Mouse (Mus musculus): ENCODE results near the gene Olfr791.

Gene Olfr791

DNA sequence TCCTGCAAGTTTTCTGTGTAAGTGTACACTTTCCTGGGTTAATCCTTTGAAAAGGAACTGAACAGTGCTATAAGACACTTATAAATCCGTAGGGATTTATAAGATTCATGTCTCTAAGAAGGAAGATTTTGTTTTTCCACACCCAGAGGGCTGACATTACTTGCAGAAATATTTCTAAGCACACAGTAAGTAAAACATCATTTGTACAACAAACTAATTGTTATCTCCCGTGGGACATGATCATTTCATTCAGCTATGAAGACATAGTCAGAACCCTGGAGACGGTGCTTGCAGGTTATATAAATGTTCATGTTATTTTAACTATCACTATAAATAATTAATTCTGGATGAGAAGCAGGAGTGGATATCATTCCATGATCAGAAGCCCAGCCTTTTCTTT, at the start of gene Olfr791:
TSS of gene Olfr791 (plus strand) at position 301 of the 400 bp plus-strand sequence.
- in situ Hi-C loops (cut with MboI, MseI) = no loop called here

DNA sequence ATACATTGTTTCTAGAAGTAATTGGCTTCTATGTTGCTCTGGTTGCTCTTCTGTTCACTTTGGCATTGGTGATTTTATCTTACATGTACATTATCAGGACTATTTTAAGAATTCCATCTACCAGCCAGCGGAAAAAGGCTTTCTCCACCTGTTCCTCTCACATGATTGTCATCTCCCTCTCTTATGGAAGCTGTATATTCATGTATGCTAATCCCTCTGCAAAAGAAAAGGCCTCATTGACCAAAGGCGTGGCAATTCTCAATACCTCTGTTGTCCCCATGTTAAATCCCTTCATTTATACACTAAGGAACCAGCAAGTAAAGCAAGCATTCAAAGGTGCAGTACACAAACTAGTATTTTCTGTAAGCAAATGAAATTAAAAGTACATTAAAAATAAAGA, 48.3 kb upstream of the Olfr791 start:
- in situ Hi-C loops (cut with MboI, MseI) = no loop called here

- in situ Hi-C loops (cut with MboI, MseI) = no loop called here
Observed at GRCm38 (mm10) chr10:129473723-129474122, 47.9 kb upstream of the Olfr791 start.

DNA sequence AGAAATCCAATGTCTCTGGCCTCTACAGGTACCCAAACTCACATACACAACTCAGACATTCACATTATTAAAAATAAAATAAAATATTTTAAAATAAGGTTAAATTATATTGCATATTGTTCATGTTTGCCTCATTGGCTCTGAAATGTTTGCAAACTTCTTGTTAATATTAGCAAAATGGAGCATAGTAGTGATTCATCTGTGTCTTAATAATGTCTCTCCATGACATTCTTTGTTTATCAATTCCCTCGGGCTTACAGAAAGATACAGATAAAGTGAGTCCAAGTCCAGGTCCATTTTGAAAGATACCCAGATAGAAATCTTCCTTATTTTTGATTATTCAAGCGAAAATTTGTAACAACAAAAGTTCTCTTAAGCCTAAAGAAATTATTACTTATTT, 37.1 kb upstream of the Olfr791 start, which contains the start of gene Olfr789:
TSS of gene Olfr789 (plus strand) at position 301 of the 400 bp plus-strand sequence.
- in situ Hi-C loops (cut with MboI, MseI) = loop anchor here (5.0 kb wide), 1 partner anchor 177 kb away; no protein-coding TSS in a partner anchor

DNA sequence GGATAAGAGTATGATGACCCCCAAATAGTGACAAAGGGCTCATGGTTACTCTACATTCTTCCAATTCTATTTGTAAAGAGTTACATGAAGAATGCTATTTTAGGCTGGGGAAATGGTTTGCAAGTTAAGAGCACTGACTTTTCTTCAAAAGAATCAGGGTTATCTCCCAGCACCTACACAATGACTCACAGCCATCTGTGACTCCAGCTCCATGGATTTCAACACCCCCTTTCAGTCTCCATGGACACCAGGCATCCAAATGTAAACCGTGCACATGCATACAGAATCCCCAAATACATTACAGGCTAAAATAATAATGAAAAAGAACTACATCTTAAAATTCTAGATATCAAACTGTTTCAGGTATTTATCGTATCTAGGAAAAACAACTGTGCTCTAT, 31.5 kb upstream of the Olfr791 start:
- in situ Hi-C loops (cut with MboI, MseI) = no loop called here

DNA sequence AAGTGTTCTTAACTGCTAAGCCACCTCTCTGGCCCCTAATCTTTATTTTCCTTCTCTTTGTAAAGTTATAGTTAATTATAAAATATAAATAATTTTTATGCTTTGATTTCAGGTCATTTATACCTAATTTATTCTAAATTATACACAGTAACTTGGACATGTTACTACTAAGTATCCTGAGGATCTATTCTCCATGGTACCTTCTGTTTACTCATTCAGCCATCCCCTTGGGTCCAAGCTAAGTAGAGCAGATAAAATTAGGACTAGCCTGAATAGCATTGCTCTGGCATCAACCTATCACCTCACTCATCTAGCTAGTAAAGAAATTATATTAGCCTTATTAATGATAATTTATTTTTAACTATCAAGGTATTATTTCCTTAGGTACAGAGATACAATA, 23.4 kb upstream of the Olfr791 start, which contains the start of gene Olfr790:
TSS of gene Olfr790 (plus strand) at position 301 of the 400 bp plus-strand sequence.
- in situ Hi-C loops (cut with MboI, MseI) = no loop called here

- in situ Hi-C loops (cut with MboI, MseI) = no loop called here
Observed at GRCm38 (mm10) chr10:129538862-129539261, 17.3 kb downstream of the Olfr791 start, which contains the start of gene Olfr792. Olfr792 (plus strand) TSS chr10:129539162.

- in situ Hi-C loops (cut with MboI, MseI) = no loop called here
Observed at GRCm38 (mm10) chr10:129549354-129549753, 27.8 kb downstream of the Olfr791 start.

- in situ Hi-C loops (cut with MboI, MseI) = no loop called here
Observed at GRCm38 (mm10) chr10:129567355-129567754, 45.8 kb downstream of the Olfr791 start, which contains the start of gene Olfr794. Olfr794 (plus strand) TSS chr10:129567655.

GRCm38 (mm10) chr10:129577066-129577465, 55.5 kb downstream of the Olfr791 start:
- in situ Hi-C loops (cut with MboI, MseI) = no loop called here

Measured in regulatory T cell (primary cell).